Mouse (Mus musculus) kidney, adult 2 months (tissue): ENCODE data around the gene Fam3b. TPM values are rescaled to one million over a fixed set of nuclear protein-coding genes. Genes with fewer than 3 reads are reported as not detected.

ENCODE experiments used
- DNase-seq: peaks from one replicate; pipeline ENCODE4 v3.0.0; 2021
- H3K27ac ChIP-seq: fragments of 200-500 bp; 2 replicates; pipeline ENCODE4 v1.5.1; 2012; ENCODE audit warnings: low read depth, low read length, control low read depth, inconsistent platforms; ENCODE audit not compliant: insufficient read depth
- H3K27me3 ChIP-seq: fragments of 200-500 bp; replicated peaks from 2 replicates; pipeline ENCODE4 v1.6.1; 2012; ENCODE audit warnings: mild to moderate bottlenecking, moderate library complexity, low read length, inconsistent platforms; ENCODE audit not compliant: control insufficient read depth, insufficient read depth
- H3K36me3 ChIP-seq: fragments of 200-500 bp; 2 replicates; pipeline ENCODE4 v1.6.1; 2012; ENCODE audit warnings: mild to moderate bottlenecking, moderate library complexity, low read length, inconsistent platforms; ENCODE audit not compliant: control insufficient read depth, insufficient read depth
- H3K4me1 ChIP-seq: fragments of 200-500 bp; 2 replicates; pipeline ENCODE4 v1.6.1; 2011; ENCODE audit warnings: low read length; ENCODE audit not compliant: control insufficient read depth, insufficient read depth
- H3K4me3 ChIP-seq: fragments of 200-500 bp; 2 replicates; pipeline ENCODE4 v1.5.1; 2011; ENCODE audit warnings: mild to moderate bottlenecking, low read depth, low read length, control low read depth; ENCODE audit not compliant: insufficient read depth
- CTCF ChIP-seq: fragments of 200-500 bp; conservative IDR thresholded peaks from 2 replicates; pipeline ENCODE4 v1.5.1; 2011; ENCODE audit warnings: low read depth, mild to moderate bottlenecking, control low read depth, low read length, moderate library complexity, mixed read lengths; ENCODE audit not compliant: insufficient read depth, insufficient read length
- POLR2A ChIP-seq: fragments of 200-500 bp; IDR thresholded peaks from one replicate; pipeline ENCODE4 v1.6.1; 2011; ENCODE audit warnings: low read depth, low read length, control low read depth
- WGBS: fragments of 180-500 bp; shearing (Covaris S2); methylation state at CpG from one replicate; pipeline ENCODE4 v1.1.7; 2018; 5-methylcytosine and 5-hydroxymethylcytosine counted together
- polyA plus RNA-seq: library from polyadenylated mRNA; depleted of rRNA; stranded (reverse); fragments of >200 nt; gene quantifications from 2 replicates; pipeline ENCODE4 v1.2.3, GENCODE M21; 2012; rRNA removed

The Fam3b gene
- 0.10 TPM in 1 of 2 replicates, not detected in the other for polyA plus RNA-seq

DNA sequence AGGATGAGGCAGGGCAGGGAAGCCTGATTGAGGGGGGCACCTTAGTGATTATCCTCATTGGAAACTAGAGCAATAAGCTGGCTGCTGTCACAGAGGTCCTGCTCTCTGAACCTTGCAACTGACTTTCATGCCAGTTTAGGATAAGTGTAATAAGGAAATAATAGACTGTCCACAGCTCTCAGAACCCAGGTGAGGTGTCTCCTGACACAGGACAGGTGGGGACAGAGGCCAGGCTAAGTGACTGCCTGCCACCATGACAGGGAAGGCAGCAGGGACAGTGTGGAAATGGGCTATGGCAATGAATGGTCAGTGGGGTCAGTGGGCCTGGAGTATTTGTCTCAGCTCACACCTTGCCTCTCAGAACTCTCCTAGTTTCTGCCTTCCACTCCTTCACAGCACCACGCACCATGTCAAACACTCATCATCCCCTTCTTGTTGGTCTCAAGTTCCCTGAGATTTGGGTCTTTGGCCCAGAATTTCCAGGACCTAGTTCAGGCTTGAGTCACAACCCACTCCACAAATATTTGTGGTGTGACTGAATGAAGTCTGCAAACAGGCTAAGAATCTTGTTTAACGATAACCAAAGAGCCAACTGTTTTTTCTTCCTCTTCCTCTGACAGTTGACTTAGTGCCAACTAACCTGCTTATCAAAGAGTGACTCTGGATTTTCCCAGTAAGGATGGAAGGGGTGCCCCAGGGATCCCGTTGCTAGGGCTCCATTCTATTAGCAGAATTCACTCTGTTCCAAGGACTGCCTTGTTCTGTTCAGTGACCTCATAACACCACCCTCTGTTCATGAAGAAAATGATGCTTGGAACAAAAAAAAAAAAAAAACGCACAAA, at the start of gene Fam3b:
Fam3b (minus strand) TSS at position 718 of the 842 bp plus-strand sequence.
- no peak for TF ChIP-seq CTCF
- TF ChIP-seq POLR2A: no peak
- DNase-seq: no peak
- Histone ChIP-seq H3K4me1 (no peaks in the 10 kb centered on the region), H3K4me3 (no peak within 1 kb of the TSS), H3K27me3 (no peaks in the 10 kb centered on the region), H3K36me3 (no peaks in the 10 kb centered on the region), H3K27ac (no peak within 1 kb of the TSS)
- 75% methylated on average over 4 of the region's 4 CpGs for WGBS

DNA sequence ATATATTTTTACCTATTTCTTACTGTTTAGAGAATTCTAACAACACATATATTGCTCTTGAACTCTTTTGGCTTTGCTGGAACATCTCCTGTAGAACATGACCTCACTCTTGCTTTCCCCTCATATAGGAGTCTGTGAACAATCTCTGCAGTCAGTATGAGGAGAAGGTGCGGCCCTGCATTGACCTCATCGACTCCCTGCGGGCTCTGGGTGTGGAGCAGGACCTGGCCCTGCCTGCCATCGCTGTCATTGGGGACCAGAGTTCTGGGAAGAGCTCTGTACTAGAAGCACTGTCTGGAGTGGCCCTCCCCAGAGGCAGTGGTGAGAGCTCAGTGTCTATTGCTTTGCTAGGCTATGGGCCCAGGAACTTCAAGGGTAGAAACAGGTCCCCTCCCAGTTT, 29.7 kb upstream of the Fam3b start:
- H3K4me3 ChIP-seq: no peak overlapping the region
- H3K27me3 ChIP-seq: no peaks in the 10 kb centered on the region
- WGBS: 81% methylated on average over 4 of the region's 4 CpGs
- no peak for DNase-seq
- TF ChIP-seq POLR2A (no peak), CTCF (no peak)
- H3K4me1 ChIP-seq: no peaks in the 10 kb centered on the region
- no peak overlapping the region for H3K27ac ChIP-seq
- no peaks in the 10 kb centered on the region; the same call in 1 of the 2 replicates for H3K36me3 ChIP-seq

DNA sequence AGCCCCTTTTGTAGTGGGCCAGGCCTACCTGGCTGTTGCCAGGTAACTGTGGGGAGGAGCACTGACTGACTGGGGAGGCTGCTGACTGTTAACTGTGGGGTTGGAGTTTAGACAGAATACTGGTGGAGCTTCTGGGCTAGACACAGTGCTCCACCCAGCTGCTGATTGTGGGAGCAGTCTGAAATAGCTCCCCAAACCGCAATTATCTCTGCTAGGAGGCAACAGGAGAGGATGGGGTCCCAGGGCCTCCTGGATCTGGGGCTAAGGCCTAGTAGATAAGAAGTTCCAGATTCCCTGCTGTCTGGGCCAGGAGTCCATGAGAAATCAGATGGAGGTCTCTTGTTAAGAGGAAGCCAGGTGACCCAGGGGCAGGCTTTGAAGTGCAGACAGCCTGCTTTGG, 22.2 kb upstream of the Fam3b start:
- Histone ChIP-seq H3K4me1 (peaks cover 4% of the 10 kb centered on the region; the same call in 1 of the 2 replicates), H3K4me3 (peak overlapping the region; percentile 43; the same call in 1 of the 2 replicates), H3K36me3 (no peaks in the 10 kb centered on the region), H3K27me3 (no peaks in the 10 kb centered on the region), H3K27ac (0 out of 2 replicates have a peak overlapping the region, but pooled peaks have one; percentile 17)
- TF ChIP-seq CTCF (no peak), POLR2A (no peak)
- no peak for DNase-seq
- 49% methylated on average over 1 of the region's 1 CpGs for WGBS

DNA sequence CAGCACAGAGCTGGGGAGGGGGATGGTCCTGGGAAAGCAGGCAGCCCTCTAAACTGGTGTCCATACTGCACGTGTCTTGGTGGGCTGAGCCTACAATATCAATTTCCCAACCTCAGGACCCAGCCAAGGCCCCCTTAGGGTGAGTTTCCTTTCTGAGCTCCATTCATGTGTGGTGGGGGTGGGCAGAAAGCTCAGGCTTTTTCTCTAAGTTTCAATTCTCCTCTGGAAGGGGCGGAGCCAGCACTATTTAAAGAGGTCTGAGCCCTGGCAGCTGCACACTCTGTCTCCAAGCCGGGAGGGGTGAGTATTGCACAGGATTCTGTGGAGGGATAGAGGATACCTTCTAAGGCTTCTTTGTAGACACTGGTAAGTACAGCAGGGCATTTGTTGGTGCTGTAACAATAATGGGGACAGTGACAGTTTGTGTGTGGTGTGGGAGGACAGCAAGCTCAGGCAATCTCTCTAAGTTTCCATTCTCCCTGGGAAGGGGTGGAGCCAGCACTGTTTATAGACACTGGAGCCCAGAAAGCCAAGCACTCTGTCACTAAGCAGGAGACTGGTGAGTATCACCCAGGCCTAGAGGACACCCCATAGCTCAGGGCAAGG, 21.3 kb upstream of the Fam3b start:
- H3K4me1 ChIP-seq: peaks cover 4% of the 10 kb centered on the region; the same call in 1 of the 2 replicates
- peak overlapping the region; percentile 43; the same call in 1 of the 2 replicates for H3K4me3 ChIP-seq
- DNase-seq: peak; percentile 72
- H3K36me3 ChIP-seq: no peaks in the 10 kb centered on the region
- 17% methylated on average over 3 of the region's 3 CpGs for WGBS
- no peaks in the 10 kb centered on the region for H3K27me3 ChIP-seq
- TF ChIP-seq POLR2A (no peak), CTCF (no peak)
- peak overlapping the region; percentile 93 for H3K27ac ChIP-seq

DNA sequence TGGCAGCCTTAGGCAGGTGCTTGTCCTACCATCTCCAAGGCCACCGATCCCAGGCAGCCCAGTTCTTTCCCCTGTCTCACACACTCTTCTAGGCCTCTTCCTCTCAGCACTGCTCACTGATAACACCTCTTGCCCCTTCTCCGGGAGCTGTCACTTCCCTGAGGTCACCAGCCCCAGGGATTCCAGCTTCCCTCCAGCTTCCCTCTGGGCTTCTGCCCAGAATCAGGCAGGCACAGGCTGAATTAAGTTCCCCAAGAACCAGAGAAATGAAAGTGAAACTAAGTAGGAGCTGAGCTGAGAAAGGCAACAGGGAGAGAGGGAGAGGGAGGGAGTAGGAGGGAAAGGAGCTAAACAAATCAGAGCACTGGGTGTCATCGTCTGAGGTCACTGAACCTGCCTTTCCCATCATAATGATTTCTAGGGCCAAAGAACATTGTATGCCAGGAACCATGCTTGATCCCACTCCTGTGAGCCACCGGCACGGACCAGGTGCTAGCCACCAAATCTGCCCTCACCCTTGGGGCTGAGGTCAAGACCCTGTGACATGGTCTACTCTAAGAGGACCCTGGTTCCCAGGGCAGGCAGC, 20.4 kb upstream of the Fam3b start:
- Histone ChIP-seq H3K36me3 (no peaks in the 10 kb centered on the region), H3K4me3 (peak overlapping the region; percentile 49), H3K27me3 (no peaks in the 10 kb centered on the region), H3K4me1 (peaks cover 4% of the 10 kb centered on the region; the same call in 1 of the 2 replicates), H3K27ac (peak overlapping the region; percentile 93)
- TF ChIP-seq POLR2A (peak; percentile 14), CTCF (no peak)
- DNase-seq: peak; percentile 84
- WGBS: 6% methylated on average over 5 of the region's 5 CpGs

DNA sequence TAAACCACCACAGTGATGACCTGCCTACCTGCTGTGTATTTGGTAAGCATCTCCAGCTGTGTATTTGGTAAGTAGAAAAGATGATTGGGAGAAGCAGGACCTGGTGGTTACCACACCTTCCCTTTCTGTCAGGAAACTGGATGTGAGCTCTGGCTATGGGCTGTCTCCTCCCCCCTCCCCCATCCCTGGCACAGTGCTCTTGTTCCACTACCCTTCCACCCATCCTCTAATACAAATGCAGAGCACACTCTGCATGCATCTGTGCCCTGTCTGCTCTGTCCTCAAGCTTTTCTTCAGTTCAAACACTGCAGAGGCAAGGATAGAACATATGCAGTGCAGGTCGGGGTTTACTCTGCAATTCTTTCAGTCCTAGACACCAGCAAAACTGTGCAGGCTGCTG, 19.8 kb upstream of the Fam3b start:
- 38% methylated on average over 1 of the region's 1 CpGs for WGBS
- Histone ChIP-seq H3K36me3 (no peaks in the 10 kb centered on the region), H3K4me3 (peak overlapping the region; percentile 49), H3K4me1 (peaks cover 4% of the 10 kb centered on the region; the same call in 1 of the 2 replicates), H3K27me3 (no peaks in the 10 kb centered on the region), H3K27ac (peak overlapping the region; percentile 93)
- no peak for TF ChIP-seq POLR2A
- no peak for TF ChIP-seq CTCF
- DNase-seq: peak; percentile 11

DNA sequence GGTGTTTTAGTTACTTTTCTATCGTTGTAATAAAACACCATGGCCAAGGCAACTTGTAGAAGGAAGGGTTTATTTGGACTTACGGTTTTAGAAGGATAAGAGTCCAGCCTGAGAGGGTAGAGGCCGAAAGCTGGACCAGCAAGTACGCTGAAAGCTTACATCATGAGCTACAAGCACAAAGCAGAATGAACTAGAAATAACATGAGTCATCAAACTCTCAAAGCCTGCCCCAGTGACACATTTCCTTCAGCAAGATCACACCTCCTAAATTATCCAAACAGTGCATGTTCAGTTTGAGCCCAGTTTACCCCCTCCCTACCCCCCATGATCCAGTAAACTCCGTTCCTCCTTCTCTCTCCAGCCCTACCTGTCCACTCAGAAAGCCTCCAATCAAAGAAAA, 19.1 kb upstream of the Fam3b start:
- 89% methylated on average over 5 of the region's 5 CpGs for WGBS
- Histone ChIP-seq H3K36me3 (no peaks in the 10 kb centered on the region), H3K27ac (no peak overlapping the region), H3K4me1 (peaks cover 4% of the 10 kb centered on the region; the same call in 1 of the 2 replicates), H3K4me3 (no peak overlapping the region), H3K27me3 (no peaks in the 10 kb centered on the region)
- no peak for DNase-seq
- no peak for TF ChIP-seq CTCF
- no peak for TF ChIP-seq POLR2A
